Mouse (Mus musculus) embryonic facial prominence, embryonic 15.5 days (tissue): Measurements from ENCODE around the gene Shisal2a. TPM values are rescaled to one million over a fixed set of nuclear protein-coding genes. Genes with fewer than 3 reads are reported as not detected.
"Not testable (repeated sequence)": the region's sequence is repeated elsewhere in the genome, so short reads cannot be mapped to it uniquely, and the experiment has no call there.

Experiments used
- ATAC-seq: fragments of 200-750 bp; cut with Nextera tagmentation; 2 replicates; pipeline ENCODE4 v1.8.0; 2017; ENCODE audit warnings: low read depth, moderate TSS enrichment; ENCODE audit not compliant: insufficient number of reproducible peaks, low FRiP score, low TSS enrichment
- H3K27ac ChIP-seq: fragments of 300-500 bp; sonication (generic); replicated peaks from 2 replicates; pipeline ENCODE4 v1.5.1; 2015; ENCODE audit warnings: mild to moderate bottlenecking, inconsistent platforms
- H3K27me3 ChIP-seq: fragments of 300-500 bp; sonication (generic); 2 replicates; pipeline ENCODE4 v1.6.1; 2015; ENCODE audit warnings: inconsistent platforms
- H3K36me3 ChIP-seq: fragments of 300-500 bp; sonication (generic); 2 replicates; pipeline ENCODE4 v1.6.1; 2015; ENCODE audit warnings: mild to moderate bottlenecking, inconsistent platforms
- H3K4me1 ChIP-seq: fragments of 300-500 bp; sonication (generic); 2 replicates; pipeline ENCODE4 v1.6.1; 2015; ENCODE audit warnings: inconsistent platforms
- H3K4me2 ChIP-seq: fragments of 300-500 bp; sonication (generic); replicated peaks from 2 replicates; pipeline ENCODE4 v1.6.1; 2015; ENCODE audit warnings: mild to moderate bottlenecking, inconsistent platforms
- H3K4me3 ChIP-seq: fragments of 300-500 bp; sonication (generic); replicated peaks from 2 replicates; pipeline ENCODE4 v1.5.1; 2015; ENCODE audit warnings: mild to moderate bottlenecking, inconsistent platforms
- H3K9ac ChIP-seq: fragments of 300-500 bp; sonication (generic); 2 replicates; pipeline ENCODE4 v1.6.1; 2015; ENCODE audit warnings: inconsistent platforms
- H3K9me3 ChIP-seq: fragments of 300-500 bp; sonication (generic); replicated peaks from 2 replicates; pipeline ENCODE4 v1.6.1; 2016; ENCODE audit warnings: inconsistent platforms
- WGBS: fragments of 180-500 bp; shearing (Covaris S2); methylation state at CpG from one replicate; pipeline ENCODE4 v1.1.7; 2015; 5-methylcytosine and 5-hydroxymethylcytosine counted together
- polyA plus RNA-seq: library from polyadenylated mRNA; unstranded; fragments of >200 nt; fragmentation: Nextera tagmentation; extraction: Ambion mirVana; gene quantifications from 2 replicates; pipeline ENCODE4 v1.2.1, GENCODE M21; 2015

The Shisal2a gene
- polyA plus RNA-seq, 1 experiment from 2014 or later = 3.6 TPM

DNA sequence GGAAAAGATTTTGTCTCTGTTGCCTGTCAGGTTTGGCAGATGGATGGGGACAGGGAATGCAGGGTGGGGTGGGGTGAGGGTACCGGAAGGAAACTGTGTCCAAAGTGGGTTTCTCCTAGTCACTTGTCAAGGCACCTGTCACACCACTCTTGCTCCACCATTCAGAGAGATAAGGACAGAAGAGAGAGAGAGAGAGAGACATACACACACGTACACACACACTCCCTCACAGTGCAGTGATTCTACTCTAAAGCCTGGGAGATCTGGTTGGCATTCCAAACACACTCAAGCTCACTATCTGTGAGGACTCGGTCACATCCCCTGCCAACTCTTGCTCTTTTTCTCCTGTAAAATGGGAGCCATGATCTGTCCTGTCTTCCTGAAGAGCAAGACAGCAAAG is 11.0 kb downstream of the Shisal2a start:
- H3K4me2 ChIP-seq = no peak overlapping the region
- no peaks in the 10 kb centered on the region for H3K36me3 ChIP-seq
- ATAC-seq = no peak
- H3K4me1 ChIP-seq = no peaks in the 10 kb centered on the region
- no peaks in the 10 kb centered on the region for H3K9me3 ChIP-seq
- no peak overlapping the region for H3K27ac ChIP-seq
- 79% methylated on average over 3 of the region's 3 CpGs for WGBS
- no peaks in the 10 kb centered on the region for H3K27me3 ChIP-seq
- no peak overlapping the region for H3K9ac ChIP-seq
- no peak overlapping the region for H3K4me3 ChIP-seq

DNA sequence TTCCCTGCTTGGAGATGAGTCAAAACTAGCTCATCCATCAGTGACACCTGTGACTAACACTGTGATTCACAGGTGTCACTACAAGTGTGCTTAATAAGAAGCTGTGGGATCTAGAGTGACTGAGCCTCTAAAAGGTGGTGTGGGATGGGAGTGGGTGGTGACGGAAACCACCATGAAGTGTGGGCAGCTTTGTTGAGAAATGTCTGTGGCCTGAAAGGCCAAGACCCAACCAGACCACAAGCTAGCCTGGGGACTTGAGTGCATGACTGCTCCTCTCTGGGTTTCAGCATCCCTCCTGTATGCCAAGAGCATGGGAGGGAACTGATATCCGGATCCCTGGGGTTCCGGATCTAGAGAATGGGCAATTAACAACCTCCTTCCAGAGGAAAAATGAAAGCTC is 11.7 kb downstream of the Shisal2a start:
- Histone ChIP-seq H3K4me3 (no peak overlapping the region), H3K27ac (no peak overlapping the region), H3K27me3 (no peaks in the 10 kb centered on the region), H3K36me3 (no peaks in the 10 kb centered on the region), H3K4me1 (no peaks in the 10 kb centered on the region), H3K9me3 (no peaks in the 10 kb centered on the region), H3K4me2 (no peak overlapping the region), H3K9ac (no peak overlapping the region)
- WGBS = 89% methylated on average over 3 of the region's 3 CpGs
- no peak for ATAC-seq

DNA sequence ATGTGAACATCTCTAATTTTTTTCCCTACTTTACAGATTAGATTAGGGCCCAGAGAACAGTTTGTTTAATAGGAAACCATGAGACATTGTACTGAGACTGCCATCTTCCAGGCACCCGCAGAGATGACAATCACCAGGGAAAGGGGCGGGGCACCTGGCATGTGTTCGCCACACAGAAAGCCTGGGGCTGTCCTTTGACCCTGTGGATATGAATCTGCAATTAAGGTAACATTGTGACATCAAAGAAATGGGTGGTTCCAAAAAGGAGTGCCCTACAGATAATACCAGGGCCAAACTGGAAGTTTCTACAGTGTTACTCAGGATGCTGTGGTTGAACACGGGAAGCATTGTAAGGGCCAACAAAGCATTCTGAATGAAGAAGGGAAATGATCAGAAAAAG is 12.7 kb downstream of the Shisal2a start:
- Histone ChIP-seq H3K27me3 (no peaks in the 10 kb centered on the region), H3K36me3 (no peaks in the 10 kb centered on the region), H3K4me1 (no peaks in the 10 kb centered on the region), H3K4me2 (no peak overlapping the region), H3K27ac (no peak overlapping the region), H3K9me3 (no peaks in the 10 kb centered on the region), H3K9ac (no peak overlapping the region), H3K4me3 (no peak overlapping the region)
- WGBS = 69% methylated on average over 4 of the region's 4 CpGs
- ATAC-seq = no peak

DNA sequence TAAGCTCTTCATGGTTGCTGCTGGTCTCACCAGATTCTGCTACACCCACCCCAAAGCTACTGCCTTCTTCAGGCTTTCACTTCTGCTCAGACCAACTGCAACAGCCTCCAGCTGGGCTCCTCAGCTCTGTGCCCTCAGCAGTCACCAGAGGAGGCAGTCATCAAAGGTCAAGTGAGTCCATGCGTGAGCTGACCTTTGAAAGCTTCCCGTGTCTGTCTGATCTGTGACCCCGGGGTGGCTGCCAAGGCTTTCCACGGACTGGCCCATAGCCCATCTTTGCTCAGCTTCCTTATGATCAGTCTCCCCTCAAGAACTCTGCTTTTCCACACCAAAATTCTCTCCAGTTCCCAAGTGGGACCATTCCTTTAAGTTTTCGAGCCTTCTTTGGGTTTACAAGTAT is 13.9 kb downstream of the Shisal2a start:
- Histone ChIP-seq H3K27ac (no peak overlapping the region), H3K9me3 (no peaks in the 10 kb centered on the region), H3K4me3 (no peak overlapping the region), H3K9ac (no peak overlapping the region), H3K4me1 (peaks cover under 1% of the 10 kb centered on the region; the same call in 1 of the 2 replicates), H3K27me3 (no peaks in the 10 kb centered on the region), H3K4me2 (no peak overlapping the region), H3K36me3 (no peaks in the 10 kb centered on the region)
- no peak for ATAC-seq
- WGBS = 35% methylated on average over 5 of the region's 5 CpGs

DNA sequence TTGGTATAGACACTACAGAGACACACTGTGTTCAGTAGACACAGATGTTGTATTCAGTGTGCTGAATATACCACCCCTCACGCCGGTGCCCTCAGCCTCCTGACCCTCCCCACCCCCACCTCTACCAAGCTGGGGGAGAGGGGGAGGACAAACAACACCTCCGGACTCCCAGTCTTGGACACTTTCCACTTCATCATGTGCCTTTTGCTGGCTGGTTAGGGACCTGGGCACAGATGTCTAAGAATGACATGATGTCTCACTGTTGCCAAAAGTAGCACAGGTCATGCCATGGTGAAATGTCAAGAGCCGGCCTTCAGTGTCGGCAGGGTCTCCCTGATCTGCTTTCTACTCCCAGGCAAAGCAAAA is 19.1 kb downstream of the Shisal2a start:
- Histone ChIP-seq H3K4me2 (no peak overlapping the region), H3K9ac (no peak overlapping the region), H3K9me3 (no peaks in the 10 kb centered on the region), H3K4me1 (peaks cover 44% of the 10 kb centered on the region), H3K4me3 (no peak overlapping the region), H3K36me3 (no peaks in the 10 kb centered on the region), H3K27me3 (no peaks in the 10 kb centered on the region), H3K27ac (peak overlapping the region; percentile 85; the same call in 1 of the 2 replicates)
- no peak for ATAC-seq
- 21% methylated on average over 5 of the region's 5 CpGs for WGBS

DNA sequence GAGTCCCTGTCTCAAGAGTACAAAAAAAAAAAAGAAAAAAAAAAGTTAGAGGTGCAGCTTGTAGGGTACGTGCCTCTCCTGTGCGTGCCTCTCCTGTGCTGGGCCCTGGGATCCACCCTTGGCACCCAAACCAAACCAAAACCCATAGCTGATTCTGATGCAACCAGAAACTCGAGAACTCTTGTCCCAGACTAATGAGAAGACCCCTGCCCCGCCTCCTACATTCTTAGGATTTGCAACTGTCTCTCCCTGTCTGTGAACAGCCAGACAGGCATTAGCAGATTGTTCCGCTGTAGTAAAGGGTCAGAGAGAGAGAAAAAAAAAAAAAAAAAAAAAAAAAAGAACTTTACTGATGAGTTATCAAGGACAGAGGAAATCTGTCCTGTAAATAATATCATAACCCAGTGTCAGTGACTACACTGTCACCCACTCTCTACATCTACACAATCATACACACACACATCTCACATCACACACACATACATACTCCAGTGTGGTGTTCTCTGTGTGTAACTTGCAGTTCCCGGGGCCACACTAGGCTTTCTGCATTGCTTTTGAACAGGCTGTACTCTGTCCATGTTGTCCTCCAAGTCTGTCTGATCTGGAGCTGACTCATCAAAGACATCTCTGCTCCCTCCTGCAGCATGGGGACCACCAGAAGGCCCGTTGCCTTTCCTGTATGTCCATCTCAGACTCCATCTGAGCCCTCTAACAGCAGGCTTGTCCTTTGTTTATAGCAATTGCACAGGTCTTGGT is 19.6 kb downstream of the Shisal2a start:
- 0 out of 2 replicates have a peak, but pooled peaks have one; percentile 12 for ATAC-seq
- Histone ChIP-seq H3K4me3 (no peak overlapping the region; the same call in 1 of the 2 replicates), H3K4me1 (peaks cover 50% of the 10 kb centered on the region), H3K9me3 (no peaks in the 10 kb centered on the region), H3K36me3 (no peaks in the 10 kb centered on the region), H3K27me3 (no peaks in the 10 kb centered on the region), H3K4me2 (peak overlapping the region; percentile 42), H3K27ac (peak overlapping the region; percentile 85), H3K9ac (no peak overlapping the region)
- 9% methylated on average over 7 of the region's 7 CpGs for WGBS

DNA sequence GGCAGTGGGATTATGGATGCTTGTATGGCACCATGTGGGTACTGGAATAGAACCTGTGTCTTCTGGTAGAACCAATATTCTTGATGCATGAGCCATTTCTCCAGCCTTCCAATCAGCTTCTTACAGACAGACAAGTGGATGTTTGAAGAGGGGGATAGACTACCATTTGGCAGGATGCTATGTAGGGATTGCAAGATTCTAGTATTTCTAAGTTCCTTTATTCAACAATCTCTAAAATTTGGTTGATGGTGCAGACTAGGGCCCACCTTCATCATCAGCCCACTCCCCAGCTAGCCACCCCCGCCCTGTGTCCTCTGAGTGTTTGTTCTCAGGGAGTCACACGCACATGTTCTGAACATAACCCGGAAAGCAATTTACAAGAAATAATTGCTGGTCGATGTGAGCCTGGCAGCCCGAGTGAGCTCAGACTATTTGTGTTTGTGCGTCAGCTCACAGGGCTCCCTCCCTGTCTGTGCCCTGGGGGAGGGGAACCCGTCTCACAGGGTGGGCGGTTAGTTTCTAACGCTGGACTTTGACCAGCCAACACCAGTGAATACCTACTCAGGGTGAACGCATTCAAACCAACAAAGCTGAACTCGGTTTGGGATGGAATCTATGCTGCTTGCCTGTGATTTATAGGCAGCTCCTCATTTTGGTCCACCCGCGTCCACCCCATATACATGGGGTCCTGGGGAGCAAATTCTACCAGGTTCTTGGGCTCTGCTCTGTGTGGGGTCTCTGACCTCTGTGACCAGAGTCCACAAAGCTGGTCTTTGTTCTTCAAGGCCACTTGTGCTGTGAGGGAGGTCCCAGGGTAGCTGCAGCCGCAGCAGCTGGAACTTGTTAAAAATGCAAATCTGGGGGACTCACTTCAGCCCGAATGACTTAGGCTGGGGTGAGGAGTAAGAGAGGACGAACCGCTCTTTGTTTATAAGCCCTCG is 20.6 kb downstream of the Shisal2a start:
- Histone ChIP-seq H3K27ac (peak overlapping the region; percentile 85), H3K36me3 (no peaks in the 10 kb centered on the region), H3K4me1 (peaks cover 53% of the 10 kb centered on the region), H3K27me3 (no peaks in the 10 kb centered on the region), H3K4me3 (no peak overlapping the region), H3K9ac (no peak overlapping the region), H3K4me2 (peak overlapping the region; percentile 42), H3K9me3 (no peaks in the 10 kb centered on the region)
- WGBS = 6% methylated on average over 18 of the region's 18 CpGs
- peak; percentile 72 for ATAC-seq

DNA sequence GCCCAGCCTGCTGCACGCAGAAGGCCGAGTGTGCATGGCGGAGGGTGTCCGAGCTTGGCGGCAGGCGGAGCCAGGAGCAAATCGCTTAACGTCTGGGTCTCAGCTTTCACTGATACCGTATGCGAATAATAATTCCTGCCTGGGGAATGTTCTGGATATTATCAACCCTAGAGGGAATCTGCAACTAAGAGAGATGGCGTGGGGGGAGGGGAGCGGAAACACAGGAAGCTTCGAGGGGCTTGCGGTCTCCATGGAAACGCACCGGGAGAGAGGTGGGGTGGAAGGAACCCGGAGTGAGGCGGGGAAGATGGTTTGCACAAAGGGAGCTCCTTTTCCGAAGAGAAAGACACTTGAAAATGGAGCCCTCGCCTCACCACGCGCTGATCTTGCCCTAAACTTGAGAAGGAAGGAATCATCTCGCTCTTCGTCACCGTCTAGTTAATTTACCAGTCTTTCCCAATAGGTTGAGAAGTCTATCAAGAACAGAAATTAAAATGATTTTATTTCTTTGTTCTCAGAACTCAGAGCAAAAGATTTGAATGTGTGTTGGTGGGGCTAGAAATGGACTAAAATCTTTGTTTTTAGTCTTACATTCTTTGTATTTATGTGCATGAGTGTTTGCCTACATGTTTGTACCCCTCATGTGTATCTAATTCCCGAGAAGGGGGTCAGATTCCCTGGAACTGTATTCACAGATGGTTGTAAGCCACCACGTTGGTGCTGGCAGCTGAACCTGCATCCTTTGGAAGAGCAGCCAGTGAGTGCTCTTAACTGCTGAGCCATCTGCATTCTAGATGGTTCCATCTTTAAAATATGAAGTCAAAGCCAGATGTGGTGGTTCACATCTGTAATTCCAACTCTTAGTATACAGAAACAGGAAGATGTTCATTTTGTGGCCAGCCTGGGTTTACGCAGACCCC is 22.8 kb downstream of the Shisal2a start:
- no peaks in the 10 kb centered on the region for H3K36me3 ChIP-seq
- H3K27ac ChIP-seq = peak overlapping the region; percentile 85
- no peaks in the 10 kb centered on the region for H3K27me3 ChIP-seq
- peak overlapping the region; percentile 31 for H3K4me3 ChIP-seq
- H3K9me3 ChIP-seq = no peaks in the 10 kb centered on the region
- H3K4me2 ChIP-seq = peak overlapping the region; percentile 48
- WGBS = 5% methylated on average over 28 of the region's 28 CpGs
- no peak overlapping the region for H3K9ac ChIP-seq
- 0 out of 2 replicates have a peak, but pooled peaks have one; percentile 56 for ATAC-seq
- peaks cover 53% of the 10 kb centered on the region for H3K4me1 ChIP-seq

DNA sequence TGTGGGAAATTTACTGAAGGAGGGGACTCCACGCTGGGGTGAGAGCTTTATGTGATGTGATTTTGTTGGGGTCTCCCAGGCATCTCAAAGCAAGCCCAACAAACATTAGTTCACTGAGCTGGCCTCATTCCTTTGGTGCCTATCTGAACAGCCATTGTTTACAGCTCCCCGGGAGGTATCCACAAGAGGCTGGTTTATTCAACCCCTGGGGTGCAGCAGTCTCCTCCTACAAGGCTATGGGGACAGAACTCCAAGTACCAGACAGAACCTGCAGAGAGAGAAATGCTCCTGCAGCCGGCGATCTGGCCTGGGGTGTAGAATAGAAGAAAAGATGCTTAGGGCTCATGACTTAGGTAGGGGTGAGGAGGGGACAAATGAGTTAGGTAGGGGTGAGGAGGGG is 24.7 kb downstream of the Shisal2a start:
- no peaks in the 10 kb centered on the region for H3K36me3 ChIP-seq
- no peak overlapping the region for H3K9ac ChIP-seq
- H3K27ac ChIP-seq = no peak overlapping the region
- H3K4me2 ChIP-seq = no peak overlapping the region
- H3K4me1 ChIP-seq = peaks cover 45% of the 10 kb centered on the region
- no peak for ATAC-seq
- H3K9me3 ChIP-seq = no peaks in the 10 kb centered on the region
- 14% methylated on average over 4 of the region's 4 CpGs for WGBS
- H3K4me3 ChIP-seq = no peak overlapping the region
- H3K27me3 ChIP-seq = no peaks in the 10 kb centered on the region

DNA sequence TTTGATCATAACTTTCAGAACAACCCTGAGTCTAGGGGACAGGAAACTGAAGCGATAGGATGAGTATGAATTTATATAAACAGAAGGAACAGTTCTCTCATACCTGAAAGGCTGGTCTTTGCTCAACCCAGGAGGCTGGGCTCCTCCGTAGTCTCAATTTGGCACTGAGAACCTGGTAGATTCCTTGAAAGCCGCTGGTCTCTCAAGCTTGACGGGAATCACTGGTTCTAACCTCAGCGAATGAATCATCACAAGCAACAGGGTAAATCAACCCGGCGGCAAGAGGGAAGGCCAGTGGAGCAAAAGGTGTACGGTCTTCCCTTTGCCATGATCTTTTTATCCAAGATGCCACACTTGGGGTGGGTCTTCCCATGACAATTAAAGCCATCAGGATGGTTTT is 25.7 kb downstream of the Shisal2a start:
- H3K36me3 ChIP-seq = no peaks in the 10 kb centered on the region
- WGBS = 89% methylated on average over 8 of the region's 8 CpGs
- H3K27ac ChIP-seq = no peak overlapping the region
- H3K4me3 ChIP-seq = no peak overlapping the region
- H3K4me1 ChIP-seq = peaks cover 34% of the 10 kb centered on the region
- H3K9ac ChIP-seq = no peak overlapping the region
- no peak for ATAC-seq
- H3K9me3 ChIP-seq = no peaks in the 10 kb centered on the region
- H3K27me3 ChIP-seq = no peaks in the 10 kb centered on the region
- H3K4me2 ChIP-seq = no peak overlapping the region

DNA sequence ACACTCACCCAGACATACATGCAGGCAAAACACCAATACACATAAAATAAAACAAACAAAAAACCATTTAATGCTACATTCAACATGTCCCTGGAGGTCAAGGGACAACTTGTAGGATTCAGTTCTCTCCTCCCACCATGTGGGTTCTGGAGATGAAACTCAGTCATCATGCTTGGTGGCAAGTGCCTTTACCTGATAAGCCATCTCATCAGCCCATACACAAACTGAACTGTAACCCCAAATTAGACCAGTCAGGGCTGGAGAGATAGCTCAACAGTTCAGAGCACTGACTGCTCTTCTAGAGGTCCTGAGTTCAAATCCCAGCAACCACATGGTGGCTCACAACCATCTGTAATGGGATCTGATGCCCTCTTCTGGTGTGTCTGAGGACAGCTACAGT is 29.6 kb downstream of the Shisal2a start:
- H3K4me2 ChIP-seq, H3K9me3 ChIP-seq, H3K27me3 ChIP-seq, ATAC-seq, H3K4me3 ChIP-seq, H3K36me3 ChIP-seq, H3K27ac ChIP-seq, H3K9ac ChIP-seq: not testable (repeated sequence)
- peaks cover 31% of the 10 kb centered on the region for H3K4me1 ChIP-seq
